Mouse (Mus musculus) fat pad, adult 2 months (tissue): ENCODE results near the gene Cyth3.

Experiments
- DNase-seq: peaks from one replicate; pipeline ENCODE4 v3.0.0-alpha.2; 2011; ENCODE audit warnings: low read depth, low spot score; ENCODE audit errors: extremely low read depth

The Cyth3 gene

GRCm38 (mm10) chr5:143615353-143615752 is 6.9 kb upstream of the Cyth3 start:
- DNase-seq, result no peak

GRCm38 (mm10) chr5:143616116-143616515 is 6.1 kb upstream of the Cyth3 start:
- DNase-seq, result no peak

GRCm38 (mm10) chr5:143616657-143617329 is 5.5 kb upstream of the Cyth3 start:
- DNase-seq, result no peak

- DNase-seq, result no peak
These were observed 4.6 kb upstream of the Cyth3 start for GRCm38 (mm10) chr5:143617487-143618209.

GRCm38 (mm10) chr5:143618585-143618984 is 3.7 kb upstream of the Cyth3 start:
- no peak for DNase-seq

- DNase-seq, result no peak
These were observed 2.1 kb upstream of the Cyth3 start for GRCm38 (mm10) chr5:143620196-143620595.

GRCm38 (mm10) chr5:143620941-143621340 is 1.3 kb upstream of the Cyth3 start:
- DNase-seq, result no peak

GRCm38 (mm10) chr5:143622623-143623150 is 440 bp downstream of the Cyth3 start:
- no peak for DNase-seq

GRCm38 (mm10) chr5:143623356-143624295 is 1.4 kb downstream of the Cyth3 start:
- DNase-seq, result no peak

- DNase-seq, result no peak
These were observed 2.2 kb downstream of the Cyth3 start for GRCm38 (mm10) chr5:143624449-143624848.

- DNase-seq, result no peak
These were observed 3.2 kb downstream of the Cyth3 start for GRCm38 (mm10) chr5:143625497-143625896.

- no peak for DNase-seq
These were observed 3.8 kb downstream of the Cyth3 start for GRCm38 (mm10) chr5:143625940-143626588.

GRCm38 (mm10) chr5:143627507-143627906 is 5.3 kb downstream of the Cyth3 start:
- no peak for DNase-seq

GRCm38 (mm10) chr5:143627926-143628325 is 5.7 kb downstream of the Cyth3 start:
- no peak for DNase-seq

GRCm38 (mm10) chr5:143629686-143630085 is 7.4 kb downstream of the Cyth3 start:
- no peak for DNase-seq

GRCm38 (mm10) chr5:143630214-143630613 is 8.0 kb downstream of the Cyth3 start:
- no peak for DNase-seq

GRCm38 (mm10) chr5:143630738-143631137 is 8.5 kb downstream of the Cyth3 start:
- DNase-seq, result no peak

- no peak for DNase-seq
These were observed 9.3 kb downstream of the Cyth3 start for GRCm38 (mm10) chr5:143631559-143631958.

- no peak for DNase-seq
These were observed 10.7 kb downstream of the Cyth3 start for GRCm38 (mm10) chr5:143632674-143633557.

- no peak for DNase-seq
These were observed 11.3 kb downstream of the Cyth3 start for GRCm38 (mm10) chr5:143633558-143633871.
